Mouse (Mus musculus) myocyte (in vitro differentiated cells): ENCODE measurements around the gene Atp6v0a2.
A peak's percentile ranks its signal among the peaks of the same experiment; 100 is the strongest.

Source experiments
- CEBPB ChIP-seq: IDR thresholded peaks from 2 replicates; pipeline ENCODE4 v1.6.1; 2011; ENCODE audit warnings: mild to moderate bottlenecking, moderate library complexity; ENCODE audit not compliant: poor library complexity, insufficient read depth, severe bottlenecking
- E2F4 ChIP-seq: IDR thresholded peaks from one replicate; pipeline ENCODE4 v1.6.1; 2011; ENCODE audit warnings: mild to moderate bottlenecking, control low read depth, moderate library complexity; ENCODE audit not compliant: insufficient read depth
- MAX ChIP-seq: IDR thresholded peaks from one replicate; pipeline ENCODE4 v1.6.1; 2011; ENCODE audit warnings: low read depth, mild to moderate bottlenecking, control low read depth
- MYOD1 ChIP-seq, 3 experiments: IDR thresholded peaks; one replicate each; pipeline ENCODE4 v1.6.1; 2011; ENCODE audit warnings: control low read depth in 2 of 3, low read depth in 2 of 3, mild to moderate bottlenecking in 2 of 3, moderate library complexity in 1 of 3; ENCODE audit not compliant: insufficient read length in 2 of 3, control insufficient read depth in 1 of 3
- MYOG ChIP-seq, 3 experiments: IDR thresholded peaks; one replicate each; pipeline ENCODE4 v1.6.1; 2011; ENCODE audit warnings: control low read depth in 2 of 3, low read depth in 2 of 3, mild to moderate bottlenecking in 2 of 3; ENCODE audit not compliant: insufficient read length in 2 of 3, control insufficient read depth in 1 of 3, insufficient read depth in 1 of 3
- POLR2A ChIP-seq: IDR thresholded peaks from one replicate; pipeline ENCODE4 v1.6.1; 2011; ENCODE audit warnings: low read depth, mild to moderate bottlenecking, control low read depth, moderate library complexity; ENCODE audit not compliant: insufficient read length
- POLR2AphosphoS2 ChIP-seq: IDR thresholded peaks from one replicate; pipeline ENCODE4 v1.6.1; 2011; ENCODE audit warnings: low read depth, control low read depth; ENCODE audit not compliant: insufficient read length
- SRF ChIP-seq: IDR thresholded peaks from one replicate; pipeline ENCODE4 v1.6.1; 2011; ENCODE audit warnings: low read depth; ENCODE audit not compliant: control insufficient read depth, insufficient read length
- TCF12 ChIP-seq: IDR thresholded peaks from one replicate; pipeline ENCODE4 v1.6.1; 2011; ENCODE audit warnings: mild to moderate bottlenecking, control low read depth; ENCODE audit not compliant: poor library complexity, insufficient read depth, severe bottlenecking
- USF1 ChIP-seq: IDR thresholded peaks from one replicate; pipeline ENCODE4 v1.6.1; 2011; ENCODE audit warnings: low read depth, mild to moderate bottlenecking, control low read depth, moderate library complexity

DNA sequence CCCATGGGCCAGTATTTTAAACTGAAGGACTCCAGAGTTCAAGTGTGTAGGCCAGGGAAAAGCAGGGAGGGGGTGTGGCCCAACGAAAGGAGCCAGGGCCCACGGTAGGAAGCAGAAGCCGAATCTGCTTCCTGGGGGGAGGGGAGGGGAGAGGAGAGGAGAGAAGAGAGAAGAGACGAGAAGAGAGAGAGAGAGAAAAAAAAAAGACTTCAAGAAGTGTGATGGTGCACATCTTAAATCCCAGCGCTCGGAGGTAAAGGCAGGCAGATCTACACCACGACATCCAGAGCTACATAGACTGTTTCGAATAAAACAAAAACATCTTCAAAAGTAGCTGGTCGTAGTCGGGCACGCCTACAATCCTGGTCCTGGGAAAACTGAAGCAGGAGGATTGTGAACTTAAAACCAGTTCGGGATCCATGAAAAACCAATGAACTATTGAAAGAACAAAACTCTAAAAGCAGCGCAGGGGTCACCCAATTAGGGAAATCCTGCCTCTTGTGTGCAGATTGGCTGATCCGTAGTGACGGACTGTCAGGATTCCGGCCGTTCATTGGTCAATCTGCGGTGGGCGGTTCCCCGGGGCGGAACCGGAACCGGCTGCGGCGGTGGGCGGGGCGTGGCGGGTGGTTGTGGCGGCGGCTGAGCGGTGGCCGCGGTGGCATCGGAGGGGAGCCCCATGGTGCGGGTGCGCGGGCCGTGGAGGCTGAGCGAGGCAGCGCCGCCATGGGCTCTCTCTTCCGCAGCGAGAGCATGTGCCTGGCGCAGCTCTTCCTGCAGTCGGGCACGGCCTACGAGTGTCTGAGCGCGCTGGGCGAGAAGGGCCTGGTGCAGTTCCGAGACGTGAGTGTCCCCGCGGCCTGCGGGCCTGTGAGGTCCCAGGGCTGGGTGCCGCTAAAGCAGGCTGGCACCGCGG, at the start of gene Atp6v0a2:
- peak in 1 of 3 experiments; percentile 2 for TF ChIP-seq MYOD1 (IDR thresholded peaks at IDR 0.05; ENCODE audit: control insufficient read depth in 1 of 3, insufficient read length in 2 of 3, low read depth in 2 of 3)
- TF ChIP-seq POLR2A = peak; percentile 93
- no peak for TF ChIP-seq USF1
- peak; percentile 91 for TF ChIP-seq POLR2AphosphoS2
- no peak for TF ChIP-seq E2F4
- TF ChIP-seq SRF = peak; percentile 78
- TF ChIP-seq MYOG (IDR thresholded peaks at IDR 0.05; ENCODE audit: control insufficient read depth in 1 of 3, insufficient read depth in 1 of 3, insufficient read length in 2 of 3, low read depth in 2 of 3) = no peak
- no peak for TF ChIP-seq TCF12
- no peak for TF ChIP-seq MAX
- no peak for TF ChIP-seq CEBPB
